Mouse (Mus musculus): ENCODE results near the gene Abr. TPM values are rescaled to one million over a fixed set of nuclear protein-coding genes. Genes with fewer than 3 reads are reported as not detected.

Gene Abr
- polyA plus RNA-seq, 1 experiment from 2014 or later: 40.5 TPM

DNA sequence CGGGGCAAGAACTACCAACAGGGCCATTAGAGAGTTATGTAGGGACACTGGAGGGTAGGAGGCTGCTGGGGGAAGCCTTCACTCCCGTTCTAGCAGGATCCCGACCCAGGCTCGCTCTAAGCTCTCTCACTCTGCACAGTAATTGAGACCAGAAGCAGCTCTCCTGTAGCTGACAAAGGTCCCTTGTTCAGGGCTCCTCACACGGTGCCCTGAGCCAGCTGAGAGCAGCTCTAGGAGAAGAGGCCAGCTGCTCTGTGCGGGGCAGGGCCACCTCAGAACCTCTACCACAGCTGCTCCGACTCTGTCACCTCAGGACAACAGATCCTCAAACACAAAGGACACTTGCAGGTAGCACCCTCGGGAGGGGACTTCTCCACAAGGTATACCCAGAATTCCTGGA lies 176.7 kb downstream of the Abr start:
- Histone ChIP-seq H3K9me3 (no peaks in the 10 kb centered on the region), H3K27ac (peak overlapping the region; percentile 65), H3K27me3 (ENCODE audit: insufficient read depth, poor library complexity, severe bottlenecking) (peaks cover 30% of the 10 kb centered on the region), H3K36me3 (peaks cover 37% of the 10 kb centered on the region), H3K4me1 (replicated peaks) (peaks cover 75% of the 10 kb centered on the region), H3K4me3 (no peak overlapping the region)
- DNase-seq (ENCODE audit: low spot score): peak; percentile 43
- 34% methylated on average over 8 of the region's 8 CpGs for WGBS

DNA sequence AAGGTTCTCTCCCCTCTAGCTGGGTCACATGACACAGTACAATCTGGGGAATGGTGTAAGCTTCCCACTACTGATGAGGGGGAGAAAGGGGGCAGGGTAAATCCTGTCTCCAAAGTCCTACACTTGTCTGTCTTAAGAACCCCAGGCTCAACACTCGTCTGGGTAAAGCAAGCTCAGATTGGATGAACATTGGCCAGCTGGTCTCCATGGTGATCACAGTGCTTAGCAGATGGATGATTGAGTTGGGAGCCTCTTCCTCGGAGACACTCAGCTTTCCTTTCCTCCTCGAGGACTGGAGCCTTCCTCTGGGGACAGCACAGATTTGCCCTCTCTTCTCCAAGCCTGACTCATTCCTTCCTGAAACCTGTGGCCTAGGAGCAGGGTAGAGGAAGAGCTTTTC lies 182.4 kb downstream of the Abr start:
- DNase-seq (ENCODE audit: low spot score): no peak
- Histone ChIP-seq H3K4me3 (no peak overlapping the region), H3K27ac (no peak overlapping the region; the same call in 1 of the 2 replicates), H3K9me3 (no peaks in the 10 kb centered on the region), H3K4me1 (replicated peaks) (peaks cover 62% of the 10 kb centered on the region), H3K27me3 (ENCODE audit: insufficient read depth, poor library complexity, severe bottlenecking) (peaks cover 52% of the 10 kb centered on the region), H3K36me3 (peaks cover 34% of the 10 kb centered on the region)
- WGBS: 27% methylated on average over 3 of the region's 3 CpGs

DNA sequence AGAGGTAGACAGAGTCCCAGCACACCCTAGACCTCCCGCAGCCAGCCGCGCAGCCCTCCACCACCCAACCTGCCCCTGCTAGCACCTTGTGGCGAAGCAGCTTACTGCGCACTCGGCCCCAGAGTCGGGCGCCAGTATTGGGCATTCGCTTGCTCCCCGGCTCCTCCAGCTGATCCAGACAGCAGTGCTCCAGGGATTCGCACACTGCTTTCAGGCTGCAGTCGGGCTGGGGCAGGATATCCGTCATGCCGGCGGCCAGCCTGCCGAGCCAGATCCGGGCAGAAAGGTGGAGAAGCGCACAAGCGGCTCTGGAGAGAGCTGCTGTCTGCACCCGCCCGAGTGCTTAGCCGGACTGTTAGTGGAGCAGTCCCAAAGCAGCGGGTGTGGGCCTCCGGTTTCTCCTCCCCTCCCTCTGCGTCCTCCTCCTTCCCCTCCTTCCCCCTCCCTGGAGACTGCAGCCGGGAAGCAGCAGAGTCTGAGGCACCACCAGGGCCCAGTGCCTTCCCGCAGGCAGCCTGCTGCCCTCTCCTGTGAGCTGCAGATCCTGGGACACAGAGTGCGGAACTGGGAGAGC lies 185.2 kb downstream of the Abr start:
- H3K4me1 ChIP-seq (replicated peaks): peaks cover 56% of the 10 kb centered on the region
- DNase-seq (ENCODE audit: low spot score): peak; percentile 64
- H3K4me3 ChIP-seq: peak overlapping the region; percentile 47
- peaks cover 43% of the 10 kb centered on the region for H3K27me3 ChIP-seq (ENCODE audit: insufficient read depth, poor library complexity, severe bottlenecking)
- H3K9me3 ChIP-seq: no peaks in the 10 kb centered on the region
- H3K27ac ChIP-seq: peak overlapping the region; percentile 81
- peaks cover 36% of the 10 kb centered on the region for H3K36me3 ChIP-seq
- 4% methylated on average over 28 of the region's 28 CpGs for WGBS

DNA sequence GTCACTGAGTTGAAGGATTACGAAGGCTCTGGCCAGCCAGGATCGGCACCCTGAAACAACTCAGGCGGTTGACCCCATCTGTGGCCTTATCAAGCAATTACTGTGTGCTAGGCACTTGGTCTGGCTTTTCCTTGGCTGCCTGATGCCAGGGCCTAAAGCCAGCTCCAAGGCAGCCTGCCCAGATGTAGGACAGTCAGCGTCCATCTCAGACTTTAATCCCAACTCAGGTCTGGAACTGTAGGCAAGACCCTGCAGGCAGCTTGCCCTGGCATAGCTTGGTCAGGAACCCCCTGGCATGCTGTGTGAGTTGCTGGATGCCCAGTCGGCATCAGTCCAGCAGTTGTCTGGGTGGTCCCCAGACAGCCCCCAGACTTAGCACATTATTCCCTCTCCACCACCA lies 186.1 kb downstream of the Abr start:
- Histone ChIP-seq H3K4me3 (no peak overlapping the region), H3K36me3 (peaks cover 42% of the 10 kb centered on the region), H3K27me3 (ENCODE audit: insufficient read depth, poor library complexity, severe bottlenecking) (peaks cover 43% of the 10 kb centered on the region), H3K27ac (no peak overlapping the region), H3K9me3 (no peaks in the 10 kb centered on the region), H3K4me1 (replicated peaks) (peaks cover 49% of the 10 kb centered on the region)
- no peak for DNase-seq (ENCODE audit: low spot score)
- WGBS: 84% methylated on average over 5 of the region's 5 CpGs

DNA sequence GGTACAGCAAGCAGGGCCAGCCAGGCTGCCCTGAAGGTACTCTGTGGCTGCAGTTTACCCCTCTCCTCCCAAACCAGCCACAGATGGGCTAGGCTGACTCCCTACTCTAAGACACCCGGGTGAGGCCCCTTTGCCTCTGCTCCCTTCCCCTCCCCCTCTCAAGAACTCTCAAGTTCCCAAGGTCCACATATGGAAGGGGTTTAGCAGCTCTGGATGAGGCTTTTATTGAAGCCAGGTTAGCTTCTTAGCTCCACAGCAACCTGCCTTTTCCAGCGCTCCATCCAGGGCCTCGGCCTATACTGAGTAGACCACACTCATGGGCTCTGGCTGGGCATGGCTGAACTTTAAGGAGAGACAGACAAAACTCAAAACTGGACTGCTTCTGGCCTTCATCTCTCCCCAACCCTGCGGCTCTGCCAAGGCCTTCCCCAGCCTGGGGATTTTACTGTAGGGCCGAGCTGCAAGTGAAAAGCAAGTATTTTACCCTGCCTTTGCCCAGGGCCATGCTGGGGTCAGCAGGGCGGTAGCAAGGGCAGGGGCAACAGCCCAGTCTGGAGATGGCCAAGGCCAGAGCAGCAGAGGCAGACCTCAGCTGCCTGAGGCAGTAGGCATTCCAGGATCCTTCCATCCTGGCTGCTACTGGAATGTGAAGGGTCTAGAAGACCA lies 192.0 kb downstream of the Abr start:
- H3K4me1 ChIP-seq (replicated peaks): peaks cover 32% of the 10 kb centered on the region
- peaks cover 40% of the 10 kb centered on the region for H3K36me3 ChIP-seq
- H3K27me3 ChIP-seq (ENCODE audit: insufficient read depth, poor library complexity, severe bottlenecking): no peaks in the 10 kb centered on the region
- whole genome bisulfite sequencing: 71% methylated on average over 6 of the region's 6 CpGs
- peak overlapping the region; percentile 79 for H3K27ac ChIP-seq
- H3K4me3 ChIP-seq: no peak overlapping the region
- DNase-seq (ENCODE audit: low spot score): peak; percentile 35
- no peaks in the 10 kb centered on the region for H3K9me3 ChIP-seq

DNA sequence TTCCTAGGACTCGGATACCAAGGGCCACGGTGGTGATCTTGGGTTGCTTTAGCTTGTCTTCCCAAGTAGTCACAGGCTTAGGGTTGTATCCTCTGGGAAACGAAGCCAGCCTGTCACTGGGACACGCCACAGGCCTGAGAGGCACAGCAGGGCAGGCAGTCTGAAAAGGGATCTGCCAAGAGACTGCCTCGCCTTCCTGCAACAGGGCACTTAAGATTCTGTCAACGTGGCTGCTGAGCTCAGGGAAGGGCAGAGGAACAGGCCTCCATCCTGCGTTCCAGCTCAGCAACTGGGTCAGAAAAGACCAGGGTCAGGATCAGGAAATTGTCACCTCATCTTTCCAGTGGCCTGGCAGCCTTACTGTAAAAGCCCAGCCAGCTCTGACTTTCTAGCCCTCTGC lies 192.6 kb downstream of the Abr start:
- H3K27ac ChIP-seq: peak overlapping the region; percentile 79
- no peak for DNase-seq (ENCODE audit: low spot score)
- H3K4me1 ChIP-seq (replicated peaks): peaks cover 32% of the 10 kb centered on the region
- no peak overlapping the region for H3K4me3 ChIP-seq
- H3K36me3 ChIP-seq: peaks cover 46% of the 10 kb centered on the region
- no peaks in the 10 kb centered on the region for H3K27me3 ChIP-seq (ENCODE audit: insufficient read depth, poor library complexity, severe bottlenecking)
- no peaks in the 10 kb centered on the region for H3K9me3 ChIP-seq
- 62% methylated on average over 7 of the region's 7 CpGs for WGBS

DNA sequence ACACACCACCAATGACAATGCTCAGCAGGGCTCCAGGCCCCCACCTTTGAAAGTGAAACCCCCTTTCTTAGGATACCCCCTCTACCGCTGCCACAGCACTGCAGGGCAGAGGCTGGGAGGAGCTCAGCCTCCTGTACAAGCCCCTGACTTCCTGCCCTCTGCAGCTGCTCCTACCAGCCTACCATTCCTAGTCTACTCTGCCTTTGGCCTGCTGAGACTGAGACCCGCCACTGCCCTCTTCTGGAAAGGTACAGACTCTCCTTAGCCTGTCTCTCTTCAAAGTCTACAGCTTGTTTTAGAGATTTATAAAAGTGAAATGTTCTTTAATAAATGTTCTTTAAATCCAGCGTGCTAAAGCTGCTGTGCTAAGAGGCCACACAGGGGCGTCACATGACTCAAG lies 193.1 kb downstream of the Abr start:
- peak overlapping the region; percentile 79 for H3K27ac ChIP-seq
- H3K9me3 ChIP-seq: no peaks in the 10 kb centered on the region
- no peak for DNase-seq (ENCODE audit: low spot score)
- 69% methylated on average over 4 of the region's 4 CpGs for WGBS
- H3K27me3 ChIP-seq (ENCODE audit: insufficient read depth, poor library complexity, severe bottlenecking): no peaks in the 10 kb centered on the region
- peaks cover 32% of the 10 kb centered on the region for H3K4me1 ChIP-seq (replicated peaks)
- peaks cover 50% of the 10 kb centered on the region for H3K36me3 ChIP-seq
- no peak overlapping the region for H3K4me3 ChIP-seq

DNA sequence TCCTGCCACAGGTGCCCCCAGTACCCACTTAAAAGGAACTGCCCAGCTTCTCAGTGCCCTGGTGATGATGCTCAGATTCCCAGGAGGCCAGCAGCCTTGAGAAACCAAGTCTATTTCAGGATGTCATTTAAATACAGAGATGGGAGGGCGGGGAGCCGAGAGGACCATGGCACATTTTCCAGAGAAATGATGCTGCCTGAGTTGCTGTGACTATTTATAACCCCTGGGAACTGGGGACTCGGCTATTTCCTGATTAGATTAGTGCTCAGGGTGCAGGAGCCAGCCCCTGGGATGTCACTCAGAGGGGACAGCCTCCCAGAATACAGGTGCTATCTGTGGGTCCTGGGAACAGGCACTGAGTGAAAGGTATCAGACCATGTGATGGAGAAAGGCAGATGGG lies 194.3 kb downstream of the Abr start:
- Histone ChIP-seq H3K27me3 (ENCODE audit: insufficient read depth, poor library complexity, severe bottlenecking) (no peaks in the 10 kb centered on the region), H3K4me3 (no peak overlapping the region), H3K36me3 (peaks cover 50% of the 10 kb centered on the region), H3K9me3 (no peaks in the 10 kb centered on the region), H3K27ac (no peak overlapping the region), H3K4me1 (replicated peaks) (peaks cover 32% of the 10 kb centered on the region)
- DNase-seq (ENCODE audit: low spot score): no peak
- WGBS: 87% methylated on average over 3 of the region's 3 CpGs

DNA sequence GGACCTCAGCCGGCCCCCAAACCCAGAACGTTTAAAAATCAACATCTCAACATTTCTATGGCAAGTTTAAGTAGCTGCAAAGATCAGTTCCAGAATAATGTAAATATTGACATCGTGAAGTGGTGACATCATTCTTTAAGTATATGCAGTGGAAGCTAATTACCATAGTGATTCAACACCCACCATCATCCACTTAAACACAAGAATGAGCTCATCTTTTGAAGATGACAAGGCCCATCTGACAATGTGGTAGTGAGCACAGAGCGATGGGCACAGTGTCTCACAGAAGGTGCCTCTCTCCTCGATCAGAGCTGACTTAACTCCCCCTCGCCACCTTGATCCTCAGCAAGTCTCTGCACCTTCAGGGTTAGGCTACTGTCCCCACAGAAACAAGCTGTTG lies 196.4 kb downstream of the Abr start:
- 90% methylated on average over 6 of the region's 6 CpGs for WGBS
- DNase-seq (ENCODE audit: low spot score): no peak

DNA sequence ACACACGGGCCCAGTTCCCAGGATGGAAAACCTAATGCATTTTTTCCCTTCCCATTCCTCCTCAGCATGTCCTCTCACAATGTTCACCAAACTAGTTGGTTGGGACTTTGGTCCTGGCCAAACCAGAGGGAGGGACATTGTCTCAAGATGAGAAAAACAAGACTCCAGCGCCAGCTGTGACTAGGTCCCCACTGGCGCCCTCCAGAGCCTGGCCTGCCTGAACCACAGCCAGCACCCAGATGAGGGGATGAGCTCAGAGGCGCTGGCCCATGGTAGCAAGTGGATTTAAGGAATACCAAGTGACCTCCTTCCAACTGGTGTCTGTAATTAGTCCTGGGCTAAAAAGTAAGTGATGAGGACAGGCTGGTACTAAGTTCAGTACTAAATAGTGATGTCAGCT lies 201.2 kb downstream of the Abr start:
- 70% methylated on average over 4 of the region's 4 CpGs for WGBS
- DNase-seq (ENCODE audit: low spot score): no peak
- H3K4me3 ChIP-seq: no peak overlapping the region
- H3K27ac ChIP-seq: no peak overlapping the region
- no peaks in the 10 kb centered on the region for H3K27me3 ChIP-seq (ENCODE audit: insufficient read depth, poor library complexity, severe bottlenecking)
- H3K4me1 ChIP-seq (replicated peaks): 0 out of 2 replicates have a peak, but pooled peaks cover 6% of the 10 kb centered on the region
- no peaks in the 10 kb centered on the region for H3K9me3 ChIP-seq
- peaks cover 93% of the 10 kb centered on the region for H3K36me3 ChIP-seq

More for the DNA sequence above, 196.4 kb downstream of the Abr start:
- H3K9me3 ChIP-seq: no peaks in the 10 kb centered on the region
- peaks cover 51% of the 10 kb centered on the region for H3K36me3 ChIP-seq
- no peak overlapping the region for H3K27ac ChIP-seq
- H3K4me3 ChIP-seq: no peak overlapping the region
- peaks cover 29% of the 10 kb centered on the region for H3K4me1 ChIP-seq (replicated peaks)
- H3K27me3 ChIP-seq (ENCODE audit: insufficient read depth, poor library complexity, severe bottlenecking): no peaks in the 10 kb centered on the region

DNA sequence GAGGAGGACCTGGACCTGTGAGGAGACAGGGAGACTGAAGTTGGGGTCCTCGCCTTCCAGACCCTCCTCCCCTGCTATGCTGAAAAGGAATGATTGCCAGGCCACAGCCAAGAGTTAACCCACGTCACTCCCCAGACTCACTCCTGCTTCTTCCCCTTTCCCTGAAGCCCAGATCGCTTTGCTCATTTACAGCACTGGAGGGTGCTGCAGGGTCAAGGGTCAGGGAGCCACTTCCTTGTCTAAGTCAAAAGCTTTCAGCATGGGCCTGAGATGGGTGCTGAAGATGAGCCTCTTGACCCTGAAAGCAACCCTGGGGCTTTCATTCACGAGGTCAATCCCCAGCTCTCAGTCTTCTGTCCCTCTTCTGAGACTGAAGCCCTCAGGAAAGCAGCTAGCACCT lies 202.9 kb downstream of the Abr start:
- Histone ChIP-seq H3K4me1 (replicated peaks) (0 out of 2 replicates have a peak, but pooled peaks cover 6% of the 10 kb centered on the region), H3K36me3 (peaks cover 96% of the 10 kb centered on the region), H3K9me3 (no peaks in the 10 kb centered on the region), H3K4me3 (no peak overlapping the region), H3K27me3 (ENCODE audit: insufficient read depth, poor library complexity, severe bottlenecking) (no peaks in the 10 kb centered on the region), H3K27ac (no peak overlapping the region)
- 66% methylated on average over 4 of the region's 4 CpGs for WGBS
- DNase-seq (ENCODE audit: low spot score): no peak

DNA sequence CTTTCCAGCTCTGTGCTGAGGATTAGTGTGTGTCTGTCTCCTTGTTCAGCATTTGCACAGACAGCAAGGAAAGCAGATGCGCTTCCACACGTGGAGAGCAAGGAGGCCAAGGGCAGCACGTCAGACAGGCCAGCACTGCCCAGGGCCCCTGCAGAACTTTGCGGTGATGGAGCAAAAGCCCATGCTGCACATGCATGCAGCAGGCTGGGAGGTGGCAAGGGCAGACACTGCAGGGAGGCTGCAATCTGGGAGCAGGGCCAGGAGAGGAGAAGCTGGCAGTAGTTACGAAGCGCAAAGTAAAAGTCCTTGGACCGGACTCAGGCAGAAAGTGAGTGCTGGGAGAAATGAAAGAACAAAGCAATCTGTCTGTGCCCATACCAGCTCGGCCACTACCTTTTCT lies 203.7 kb downstream of the Abr start:
- WGBS: 89% methylated on average over 8 of the region's 8 CpGs
- Histone ChIP-seq H3K9me3 (no peaks in the 10 kb centered on the region), H3K27ac (no peak overlapping the region), H3K4me1 (replicated peaks) (0 out of 2 replicates have a peak, but pooled peaks cover 6% of the 10 kb centered on the region), H3K4me3 (no peak overlapping the region), H3K36me3 (peaks cover 96% of the 10 kb centered on the region), H3K27me3 (ENCODE audit: insufficient read depth, poor library complexity, severe bottlenecking) (no peaks in the 10 kb centered on the region)
- DNase-seq (ENCODE audit: low spot score): no peak

DNA sequence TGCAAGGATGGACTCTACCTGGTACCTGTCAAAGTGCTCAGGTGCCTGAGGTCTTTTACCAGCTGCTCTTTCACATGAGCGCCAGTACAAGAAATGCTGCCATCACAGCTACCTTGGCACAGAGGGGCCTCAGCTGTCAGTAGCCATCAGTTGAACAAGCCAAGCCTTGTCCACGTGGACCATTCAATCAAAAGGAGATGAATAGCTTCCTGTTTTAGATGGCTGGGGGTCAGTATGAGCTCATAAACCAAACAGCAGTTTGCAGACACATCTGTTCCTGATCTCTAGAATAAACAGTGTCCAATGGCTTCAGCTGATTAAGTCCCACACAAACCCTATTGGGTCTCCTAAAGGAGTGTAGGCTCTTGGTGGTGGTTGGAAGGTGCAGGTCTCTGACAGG lies 206.1 kb downstream of the Abr start:
- no peaks in the 10 kb centered on the region for H3K9me3 ChIP-seq
- peaks cover 97% of the 10 kb centered on the region for H3K36me3 ChIP-seq
- no peak overlapping the region for H3K27ac ChIP-seq
- 70% methylated on average over 2 of the region's 2 CpGs for WGBS
- 0 out of 2 replicates have a peak, but pooled peaks cover 8% of the 10 kb centered on the region for H3K4me1 ChIP-seq (replicated peaks)
- no peak overlapping the region for H3K4me3 ChIP-seq
- H3K27me3 ChIP-seq (ENCODE audit: insufficient read depth, poor library complexity, severe bottlenecking): no peaks in the 10 kb centered on the region
- DNase-seq (ENCODE audit: low spot score): peak; percentile 20

Measured in hindbrain, embryonic 10.5 days (tissue).